Mouse (Mus musculus) retina, postnatal 1 day (tissue): ENCODE results near the gene Ndufaf4.
"Not testable (repeated sequence)": the region's sequence is repeated elsewhere in the genome, so short reads cannot be mapped to it uniquely, and the experiment has no call there.

Experiments used
- DNase-seq: peaks from one replicate; pipeline ENCODE4 v3.0.0-alpha.2; 2012

Ndufaf4 gene

DNA sequence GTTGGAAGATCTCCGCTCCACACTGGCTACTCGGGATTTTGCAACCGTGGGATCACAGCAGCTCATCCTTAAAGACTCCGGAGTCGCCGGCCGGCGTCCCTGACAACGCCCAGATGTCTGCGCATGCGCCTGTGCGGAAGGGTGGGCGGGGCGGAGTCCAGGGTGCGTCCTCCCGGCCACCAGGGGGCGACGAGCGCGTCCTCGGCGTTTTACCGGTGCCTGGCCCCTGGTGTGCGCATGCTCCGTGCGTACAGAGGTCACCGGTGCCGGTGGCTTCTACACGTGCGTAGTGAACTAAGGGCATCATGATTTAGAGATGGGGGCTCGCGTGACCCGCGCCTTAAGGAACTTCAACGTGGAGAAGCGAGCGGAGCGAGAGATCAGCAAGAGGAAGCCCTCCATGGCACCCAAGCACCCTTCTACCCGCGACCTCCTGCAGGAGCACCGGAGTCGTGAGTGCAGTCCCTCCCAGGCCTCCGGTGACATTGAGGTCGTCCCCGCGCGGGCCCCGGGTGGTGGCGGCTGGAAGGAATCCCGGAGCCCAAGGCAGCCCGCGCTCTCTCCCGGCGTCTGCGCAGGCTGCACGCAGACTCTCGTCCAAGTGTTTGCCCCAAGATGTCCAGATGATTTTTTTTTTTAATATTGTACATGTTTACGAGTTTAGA lies at the start of gene Ndufaf4:
Gene Ndufaf4, plus strand, starts transcription at position 233 of the 665 bp plus-strand sequence.
- peak; percentile 95 for DNase-seq

- DNase-seq = peak; percentile 92
These were observed 47.2 kb upstream of the Ndufaf4 start, which contains the start of gene Klhl32 for GRCm38 (mm10) chr4:24850401-24851325. TSS of gene Klhl32 (minus strand) at chr4:24851124.

GRCm38 (mm10) chr4:24865691-24866090 lies 32.2 kb upstream of the Ndufaf4 start:
- DNase-seq = no peak

GRCm38 (mm10) chr4:24869230-24869629 lies 28.7 kb upstream of the Ndufaf4 start:
- DNase-seq = no peak

DNA sequence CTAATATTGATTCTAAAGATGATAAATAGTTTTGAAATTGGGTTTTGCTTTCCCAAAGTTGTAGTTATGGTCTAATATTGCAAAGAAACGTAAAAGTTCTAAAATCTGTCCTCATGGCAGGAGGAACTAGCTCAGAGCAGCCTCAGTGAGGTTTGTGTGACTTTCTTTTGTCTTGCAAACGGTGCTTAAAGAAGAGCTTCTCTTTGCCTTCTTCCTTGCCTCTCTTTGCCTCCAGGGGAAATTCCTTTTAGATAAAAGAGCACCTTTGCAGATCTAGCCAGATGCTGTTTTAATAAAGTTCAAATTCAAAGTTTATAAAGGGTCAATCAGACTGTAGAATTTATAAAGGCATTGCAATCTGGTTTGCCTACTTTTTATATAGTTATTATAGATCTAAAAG lies 8.5 kb upstream of the Ndufaf4 start:
- DNase-seq = not testable (repeated sequence)

- DNase-seq = not testable (repeated sequence)
These were observed 5.6 kb upstream of the Ndufaf4 start for GRCm38 (mm10) chr4:24892293-24892692.

- no peak for DNase-seq
These were observed 3.3 kb upstream of the Ndufaf4 start for GRCm38 (mm10) chr4:24894625-24895024.

GRCm38 (mm10) chr4:24896829-24897228 lies 1.1 kb upstream of the Ndufaf4 start:
- peak; percentile 79 for DNase-seq

GRCm38 (mm10) chr4:24897351-24897750 lies 532 bp upstream of the Ndufaf4 start:
- no peak for DNase-seq

DNA sequence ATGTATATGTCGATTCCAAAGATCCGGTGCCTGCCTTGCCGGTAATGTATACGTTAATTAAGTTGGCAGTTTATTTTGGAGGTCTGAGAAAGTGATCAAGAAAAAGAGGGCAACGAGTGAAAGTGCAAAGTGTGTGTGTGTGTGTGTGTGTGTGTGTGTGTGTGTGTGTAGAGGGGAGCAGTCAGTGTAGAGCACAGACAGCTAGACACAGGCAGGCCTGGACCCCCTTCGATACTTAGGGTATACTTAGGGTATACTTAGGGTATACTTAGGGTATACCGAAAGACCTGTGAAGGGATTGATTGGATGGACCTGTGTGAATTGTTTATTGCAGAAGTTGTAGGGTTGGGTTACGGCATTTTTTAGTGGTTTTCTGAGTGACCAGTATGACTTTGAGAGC lies 753 bp downstream of the Ndufaf4 start:
- peak; percentile 11 for DNase-seq

- DNase-seq = no peak
These were observed 1.3 kb downstream of the Ndufaf4 start for GRCm38 (mm10) chr4:24899146-24899545.

DNA sequence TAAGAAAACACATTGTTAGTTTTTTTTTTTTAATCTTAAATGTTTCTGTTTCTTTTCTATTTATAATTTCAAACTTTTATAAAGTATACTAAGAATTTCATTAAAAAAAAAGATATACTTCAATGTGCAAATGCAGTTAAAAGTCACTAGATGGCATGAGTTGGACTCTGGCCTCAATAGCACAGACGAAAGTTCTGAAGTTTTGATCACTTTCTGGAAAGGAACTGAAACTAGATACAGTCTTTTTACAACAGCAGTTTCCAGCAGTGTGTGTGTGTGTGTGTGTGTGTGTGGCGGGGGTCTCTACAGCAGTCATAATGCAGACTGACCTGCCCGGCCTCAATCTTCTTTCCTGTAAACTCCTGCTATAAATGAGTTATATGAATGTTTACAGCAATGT lies 9.9 kb downstream of the Ndufaf4 start:
- no peak for DNase-seq

DNA sequence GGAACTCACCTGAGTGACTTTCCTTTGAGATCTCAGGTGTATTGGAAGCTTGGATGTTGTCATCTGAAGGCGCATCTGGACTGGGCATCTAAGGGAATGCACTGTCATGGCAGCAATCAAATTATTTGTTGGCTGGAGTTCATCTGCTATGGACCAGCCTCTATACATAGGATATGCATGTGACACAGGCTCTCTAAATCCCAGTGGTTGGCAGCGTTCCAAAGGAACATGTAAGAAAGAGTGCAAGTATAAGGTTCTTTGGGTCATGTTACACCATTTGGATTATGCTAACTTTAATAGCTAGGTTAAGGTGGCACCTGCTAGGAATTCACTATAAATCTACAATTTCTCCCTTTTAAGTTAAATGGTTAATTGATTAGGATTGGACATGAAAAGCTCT lies 17.7 kb downstream of the Ndufaf4 start:
- DNase-seq = no peak

DNA sequence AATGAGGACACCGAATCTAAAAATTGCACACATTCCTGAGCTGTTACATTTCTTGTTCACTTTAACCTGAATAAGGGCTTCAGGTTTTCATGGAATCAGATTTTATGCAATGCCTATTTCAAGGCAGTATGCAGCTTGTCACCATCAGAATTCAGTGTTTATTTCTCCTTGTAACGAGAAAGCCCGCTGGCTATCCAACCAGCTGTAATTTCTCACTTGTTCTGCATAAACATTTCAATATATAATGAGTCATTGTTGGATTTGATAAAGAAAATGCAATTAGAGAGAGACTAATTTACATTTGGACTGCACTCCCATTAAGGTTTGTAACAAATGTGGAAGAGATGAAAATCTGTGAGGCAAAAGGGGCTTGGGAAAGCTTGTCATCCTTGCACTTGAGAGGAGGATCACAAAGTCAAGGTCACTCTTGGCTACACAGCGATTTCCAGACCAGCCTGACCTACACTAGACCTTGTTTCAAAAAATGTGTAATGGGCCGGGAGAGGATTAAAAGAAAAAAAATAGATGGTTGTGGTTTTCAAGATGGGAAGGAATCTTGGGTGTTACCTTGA lies 22.2 kb downstream of the Ndufaf4 start:
- DNase-seq = no peak

DNA sequence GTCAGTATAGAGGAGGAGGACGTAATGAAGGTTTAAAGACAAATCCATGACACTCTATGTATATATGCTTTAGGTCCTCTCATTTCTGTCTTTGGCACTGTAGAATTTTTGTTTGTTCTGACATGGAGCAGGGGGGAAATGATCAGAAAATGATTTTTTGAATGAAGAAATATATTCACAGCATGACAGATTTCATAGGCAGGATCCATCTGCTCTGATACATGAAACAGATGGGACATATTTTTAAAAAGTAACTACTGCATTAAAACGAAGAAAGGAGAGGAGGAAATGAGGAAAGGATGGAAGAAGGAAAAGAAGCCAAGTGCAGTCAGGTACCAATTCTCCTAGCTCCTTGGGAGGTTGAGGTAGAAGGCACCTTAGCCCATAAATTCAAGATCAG lies 26.8 kb downstream of the Ndufaf4 start:
- no peak for DNase-seq

GRCm38 (mm10) chr4:24928260-24928780 lies 30.4 kb downstream of the Ndufaf4 start:
- no peak for DNase-seq

GRCm38 (mm10) chr4:24928926-24929325 lies 31.0 kb downstream of the Ndufaf4 start:
- no peak for DNase-seq

- no peak for DNase-seq
These were observed 45.0 kb downstream of the Ndufaf4 start for GRCm38 (mm10) chr4:24942728-24943424.
